Comparison of ENCODE assay signal across 24 mouse cellular contexts in the genomic region with DNA sequence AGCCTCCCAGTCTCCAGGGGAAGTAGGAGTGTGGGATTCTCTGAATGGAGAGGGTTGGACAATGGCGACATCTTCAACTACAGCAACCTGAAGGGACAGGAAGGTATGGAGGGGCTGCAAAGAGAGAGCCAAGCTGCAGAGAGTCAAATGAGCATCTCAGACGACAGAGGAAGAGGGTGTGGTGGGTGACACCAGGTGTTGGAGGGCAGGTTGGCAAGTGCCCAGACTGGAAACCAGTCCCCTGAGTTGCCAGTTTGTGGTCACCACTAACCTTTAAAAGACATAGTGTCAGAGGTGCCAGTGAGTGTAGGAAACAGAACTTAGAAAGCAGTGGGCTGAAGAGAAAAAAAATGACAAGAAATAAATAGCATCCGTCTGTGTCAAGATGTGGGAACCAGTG. TPM values are rescaled to one million over a fixed set of nuclear protein-coding genes. Genes with fewer than 3 reads are reported as not detected.
A peak's percentile ranks its signal among the peaks of the same experiment; 100 is the strongest.
DNase-seq lines count a peak whose midpoint lies in the region; ATAC-seq and TF ChIP-seq lines count a peak whose summit lies in the region.
"Had no signal": no experiment of that assay in that cellular context is flagged by ENCODE, and none has a peak within 500 bp of the region (broad histone marks: within the 10 kb centered on the region; RNA-seq: fewer than 3 reads in every experiment).

No protein-coding gene starts in this region.

- no peak overlapping the region for H3K9ac ChIP-seq in kidney, embryonic 14.5 days (ENCODE audit: low read depth, low read length)
- H3K9ac ChIP-seq: limb, embryonic 12.5 days; liver, embryonic 15.5 days; neural tube, embryonic 13.5 days had no signal

- H3K9me3 ChIP-seq in kidney, embryonic 14.5 days (ENCODE audit: control insufficient read depth, low read length): peaks cover 5% of the 10 kb centered on the region
- H3K9me3 ChIP-seq: heart, embryonic 10.5 days; liver, embryonic 15.5 days had no signal

- TF ChIP-seq POLR2A in spleen, adult 2 months (IDR thresholded peaks at IDR 0.05; ENCODE audit: low read depth, low read length): no peak

- WGBS in spleen, adult 2 months: 15% methylated on average over 3 of the region's 3 CpGs
- WGBS in kidney, embryonic 14.5 days: 88% methylated on average over 3 of the region's 3 CpGs

- no peaks in the 10 kb centered on the region for H3K36me3 ChIP-seq in spleen, adult 2 months (ENCODE audit: control insufficient read depth, insufficient read depth, low read length)
- H3K36me3 ChIP-seq in kidney, embryonic 14.5 days (ENCODE audit: control insufficient read depth, insufficient read depth, low read length): no peaks in the 10 kb centered on the region
- H3K36me3 ChIP-seq: heart, embryonic 10.5 days; limb, embryonic 12.5 days; liver, embryonic 15.5 days; neural tube, embryonic 13.5 days had no signal

- H3K27ac ChIP-seq in spleen, adult 2 months (ENCODE audit: insufficient read depth, low read length): peak overlapping the region; percentile 72
- H3K27ac ChIP-seq in kidney, embryonic 14.5 days (ENCODE audit: low read depth, low read length): no peak overlapping the region
- H3K27ac ChIP-seq: heart, embryonic 10.5 days; hindbrain, postnatal 0 days; layer of hippocampus, adult 2 months; left cerebral cortex, adult 2 months; limb, embryonic 12.5 days; liver, embryonic 15.5 days; neural tube, embryonic 13.5 days had no signal

- no peak for TF ChIP-seq CTCF in spleen, adult 2 months (IDR thresholded peaks at IDR 0.05; ENCODE audit: extremely low read depth, insufficient read depth, insufficient read length, insufficient replicate concordance)

- no peak overlapping the region for H3K4me3 ChIP-seq in spleen, adult 2 months (ENCODE audit: extremely low read depth, insufficient read depth, insufficient read length)
- H3K4me3 ChIP-seq in kidney, embryonic 14.5 days (ENCODE audit: low read length): no peak overlapping the region
- H3K4me3 ChIP-seq: heart, embryonic 10.5 days; layer of hippocampus, adult 2 months; left cerebral cortex, adult 2 months; limb, embryonic 12.5 days; liver, embryonic 15.5 days; megakaryocyte, embryonic 14.5 days; neural tube, embryonic 13.5 days had no signal

- peaks cover 30% of the 10 kb centered on the region for H3K4me1 ChIP-seq in spleen, adult 2 months (ENCODE audit: control insufficient read depth, insufficient read depth, insufficient read length)
- no peaks in the 10 kb centered on the region for H3K4me1 ChIP-seq in kidney, embryonic 14.5 days (ENCODE audit: control insufficient read depth, insufficient read depth, low read length)
- H3K4me1 ChIP-seq: heart, embryonic 10.5 days; limb, embryonic 12.5 days; liver, embryonic 15.5 days; neural tube, embryonic 13.5 days had no signal

- DNase-seq in lung, postnatal 10 days: peak; percentile 4
- no peak for DNase-seq in lung, adult 18-20 months
- peak; percentile 40 to 41 for DNase-seq in spleen, adult 2 months (ENCODE audit: low read depth in 1 of 2, low spot score in 2 of 2)
- DNase-seq in kidney, postnatal 14 days: no peak
- no peak for DNase-seq in kidney, postnatal 25 days
- DNase-seq: adrenal gland, postnatal 36 days; cerebellum, postnatal 25 days; gastrocnemius, postnatal 10 days; heart, postnatal 36 days; kidney, adult 8-10 months; right cerebral cortex, adult 18-20 months had no signal

- no peaks in the 10 kb centered on the region for H3K27me3 ChIP-seq in spleen, adult 2 months (ENCODE audit: control insufficient read depth, insufficient read depth, low read length)
- no peaks in the 10 kb centered on the region for H3K27me3 ChIP-seq in kidney, embryonic 14.5 days (ENCODE audit: control insufficient read depth, insufficient read depth, low read length)
- H3K27me3 ChIP-seq: limb, embryonic 12.5 days; liver, embryonic 15.5 days; neural tube, embryonic 13.5 days had no signal

- H3K4me2 ChIP-seq in kidney, embryonic 14.5 days (replicated peaks; ENCODE audit: low read depth, low read length): no peak overlapping the region
- H3K4me2 ChIP-seq: limb, embryonic 12.5 days; liver, embryonic 15.5 days; neural tube, embryonic 13.5 days had no signal

- ATAC-seq in CD4-positive, CD25-positive, alpha-beta regulatory T cell, adult 4 months: peak; percentile 81
- ATAC-seq in inflammation-experienced regulatory T-cells, adult 6 months: peak; percentile 75
- ATAC-seq in kidney, embryonic 14.5 days (ENCODE audit: low FRiP score, low TSS enrichment): no peak
- ATAC-seq: hindbrain, postnatal 0 days; midbrain, embryonic 16.5 days had no signal

RNA-seq across cellular contexts. Expression of a gene that starts 28.2 kb away (rescaled TPM):
- polyA plus RNA-seq in CD4-positive, CD25-positive, alpha-beta regulatory T cell, adult 4 months (2017; shearing (Covaris generic)): 10 to 100 TPM in 1 of 2 experiments, 1 to 10 TPM in 1; 5.5 to 10.6 TPM
- polyA plus RNA-seq in inflammation-experienced regulatory T-cells, adult 6 months (2017; shearing (Covaris generic)): 10 to 100 TPM; 12.8 to 71.7 (median 14.6) TPM
- 0.33 and 0.38 TPM in 2 replicates for polyA plus RNA-seq in spleen, adult 2 months (2012; rRNA removed)
- polyA plus RNA-seq in kidney, embryonic 14.5 days (2014; fragmentation: Nextera tagmentation; extraction: Ambion mirVana): not detected in 2 replicates
- polyA plus RNA-seq: embryonic facial prominence, embryonic 11.5 days; heart, embryonic 10.5 days; hindbrain, postnatal 0 days; limb, embryonic 12.5 days; liver, embryonic 15.5 days; midbrain, embryonic 16.5 days; neural tube, embryonic 13.5 days had no signal

Comparison
In these comparisons a context has a peak if more than half of its experiments do, and no peak if none do; other contexts are left out.
1. DNase-seq: peak in lung, postnatal 10 days (single experiment) and spleen, adult 2 months (2 of 2); none in lung, adult 18-20 months (0 of 2), kidney, postnatal 14 days (single experiment) and kidney, postnatal 25 days (0 of 2).